Mouse (Mus musculus) myocyte (in vitro differentiated cells): ENCODE measurements around the gene Cep85l.

Source experiments
- CEBPB ChIP-seq: IDR thresholded peaks from 2 replicates; pipeline ENCODE4 v1.6.1; 2011; ENCODE audit warnings: mild to moderate bottlenecking, moderate library complexity; ENCODE audit not compliant: poor library complexity, insufficient read depth, severe bottlenecking
- POLR2AphosphoS2 ChIP-seq: IDR thresholded peaks from one replicate; pipeline ENCODE4 v1.6.1; 2011; ENCODE audit warnings: low read depth, control low read depth; ENCODE audit not compliant: insufficient read length

GRCm38 (mm10) chr10:53234683-53235082 lies 145.1 kb downstream of the Cep85l start:
- TF ChIP-seq CEBPB, result no peak
- no peak for TF ChIP-seq POLR2AphosphoS2
